Mouse (Mus musculus): ENCODE data around the gene Tmem38b.
"Not testable (repeated sequence)": the region's sequence is repeated elsewhere in the genome, so short reads cannot be mapped to it uniquely, and the experiment has no call there.

The Tmem38b gene

GRCm38 (mm10) chr4:53825821-53826605 lies at the start of gene Tmem38b:
Gene Tmem38b (plus strand): TSS chr4:53826045.
- peak; percentile 90 for DNase-seq

GRCm38 (mm10) chr4:53781396-53781795 lies 44.4 kb upstream of the Tmem38b start:
- DNase-seq: no peak

GRCm38 (mm10) chr4:53782216-53783070 lies 43.4 kb upstream of the Tmem38b start:
- DNase-seq: no peak

GRCm38 (mm10) chr4:53785746-53786398 lies 40.0 kb upstream of the Tmem38b start:
- DNase-seq: peak; percentile 45

GRCm38 (mm10) chr4:53786851-53787250 lies 39.0 kb upstream of the Tmem38b start:
- no peak for DNase-seq

GRCm38 (mm10) chr4:53789346-53789745 lies 36.5 kb upstream of the Tmem38b start:
- no peak for DNase-seq

- no peak for DNase-seq
Observed at GRCm38 (mm10) chr4:53794257-53794966, 31.4 kb upstream of the Tmem38b start.

GRCm38 (mm10) chr4:53795086-53795485 lies 30.8 kb upstream of the Tmem38b start:
- no peak for DNase-seq

- DNase-seq: no peak
Observed at GRCm38 (mm10) chr4:53795706-53796105, 30.1 kb upstream of the Tmem38b start.

- DNase-seq: no peak
Observed at GRCm38 (mm10) chr4:53796865-53797772, 28.7 kb upstream of the Tmem38b start.

- DNase-seq: no peak
Observed at GRCm38 (mm10) chr4:53798896-53799676, 26.8 kb upstream of the Tmem38b start.

- DNase-seq: no peak
Observed at GRCm38 (mm10) chr4:53799753-53800152, 26.1 kb upstream of the Tmem38b start.

- DNase-seq: not testable (repeated sequence)
Observed at GRCm38 (mm10) chr4:53803674-53804073, 22.2 kb upstream of the Tmem38b start.

GRCm38 (mm10) chr4:53806428-53806827 lies 19.4 kb upstream of the Tmem38b start:
- not testable (repeated sequence) for DNase-seq

GRCm38 (mm10) chr4:53818320-53818719 lies 7.5 kb upstream of the Tmem38b start:
- DNase-seq: no peak

- DNase-seq: no peak
Observed at GRCm38 (mm10) chr4:53823697-53824096, 2.1 kb upstream of the Tmem38b start.

GRCm38 (mm10) chr4:53824831-53825230 lies 1.0 kb upstream of the Tmem38b start:
- no peak for DNase-seq

GRCm38 (mm10) chr4:53826641-53827248 lies 900 bp downstream of the Tmem38b start:
- DNase-seq: no peak

- no peak for DNase-seq
Observed at GRCm38 (mm10) chr4:53827869-53828268, 2.0 kb downstream of the Tmem38b start.

GRCm38 (mm10) chr4:53828914-53829313 lies 3.1 kb downstream of the Tmem38b start:
- no peak for DNase-seq

Measured in thymus, postnatal 4 days (tissue).